Mouse (Mus musculus): ENCODE measurements around the gene Atf5.

Gene Atf5

DNA sequence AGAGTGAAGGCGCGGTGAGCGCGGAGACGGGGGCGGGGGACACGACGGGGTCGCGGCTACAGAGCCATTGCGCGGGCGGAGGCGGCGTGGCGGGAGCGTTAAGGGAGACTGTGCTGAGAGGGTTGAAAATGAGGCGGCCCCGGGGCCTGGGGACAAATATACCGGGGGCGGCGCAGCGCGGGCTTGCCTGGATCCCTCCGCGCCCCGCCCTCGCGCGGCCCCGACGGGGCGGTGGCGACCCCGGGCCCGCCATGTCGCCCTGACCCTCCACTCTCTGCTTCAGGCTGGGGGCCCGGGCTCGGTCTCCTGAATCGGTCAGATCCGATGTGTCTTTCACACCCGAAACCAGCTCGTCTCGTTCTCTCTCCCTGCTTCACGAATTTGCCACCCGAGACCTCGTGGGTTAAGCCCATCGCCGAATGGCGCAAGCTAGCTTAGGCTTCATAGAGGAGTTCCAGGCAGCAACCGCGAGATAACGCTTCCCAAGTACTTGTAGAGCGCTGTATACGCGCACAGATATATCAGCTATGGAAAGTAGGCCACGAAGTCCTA is at the start of gene Atf5:
Gene Atf5, minus strand, starts transcription at position 189 of the 552 bp plus-strand sequence.
- in situ Hi-C loops (cut with MboI) = loop anchor here (10.0 kb wide), 1 partner anchor 72 kb away; the partner anchor contains the start of gene Vrk3

DNA sequence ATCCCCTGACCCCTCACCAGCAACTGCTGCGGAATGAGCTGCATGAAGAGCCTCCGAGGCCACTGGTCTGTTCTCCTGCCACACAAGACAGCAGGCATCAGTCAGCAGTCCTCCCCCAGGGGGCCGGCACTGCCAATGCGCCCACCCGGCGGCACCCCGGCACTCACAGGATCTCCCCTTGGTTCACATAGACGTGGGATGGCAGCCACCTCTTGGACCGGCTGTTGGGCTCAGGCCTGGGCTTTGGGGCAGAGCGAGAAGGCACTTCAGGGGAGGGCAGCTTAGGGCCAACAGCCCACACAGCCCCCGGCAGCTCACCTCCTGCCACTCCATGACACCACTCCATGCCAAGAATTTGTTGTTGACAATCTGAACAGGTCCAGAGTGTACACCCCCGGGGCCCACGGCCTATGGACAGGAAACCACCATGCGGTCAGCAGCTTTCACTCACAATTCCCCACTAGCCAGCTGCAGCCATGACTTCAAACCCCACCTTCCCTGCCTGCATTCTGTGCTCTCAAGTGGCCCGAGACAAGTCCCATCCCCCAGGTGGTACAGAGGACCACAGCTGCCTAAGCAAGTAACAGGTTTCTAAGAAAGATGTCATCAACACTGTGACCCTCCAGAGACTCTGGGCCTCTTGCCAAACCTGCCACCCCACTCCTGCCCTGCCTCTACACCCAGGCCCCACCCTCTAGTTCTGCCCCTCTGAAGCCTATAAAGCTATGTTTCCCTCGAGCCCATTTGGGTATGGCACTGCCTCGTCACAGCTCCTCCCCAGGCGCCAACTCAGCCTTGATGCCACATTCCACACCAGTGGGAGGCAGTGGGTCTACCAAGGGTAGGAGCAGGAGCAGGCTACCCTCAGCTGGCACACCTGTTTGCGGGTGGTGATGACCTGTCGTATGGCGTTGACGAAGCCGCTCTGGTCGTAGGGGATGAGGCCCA is 48.4 kb upstream of the Atf5 start:
- in situ Hi-C loops (cut with MboI) = no loop called here

DNA sequence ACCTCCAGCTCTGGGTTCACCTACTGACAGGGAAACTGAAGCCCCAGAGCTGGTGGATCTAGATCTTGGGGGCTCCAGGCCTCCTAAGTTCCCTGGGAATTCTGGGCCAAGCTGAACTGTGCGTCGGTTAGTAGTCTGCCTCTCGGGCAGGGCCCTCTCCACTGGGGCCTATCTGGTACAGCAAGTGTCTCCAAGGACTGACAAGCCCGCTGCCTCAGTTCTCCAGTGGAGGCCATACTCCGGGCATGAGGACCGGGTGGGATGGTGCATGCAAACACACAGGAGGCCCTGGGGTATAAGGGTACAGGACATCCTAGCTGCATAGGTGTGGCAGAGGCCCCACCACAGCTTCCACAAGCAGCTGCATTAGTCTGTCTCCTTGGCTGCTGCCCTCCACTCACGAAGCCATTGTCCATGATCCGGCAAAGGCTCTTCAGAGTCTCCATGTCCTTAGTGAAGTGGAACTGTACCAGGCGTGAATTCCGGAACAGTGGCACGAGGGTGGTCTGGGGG is 47.6 kb upstream of the Atf5 start:
- in situ Hi-C loops (cut with MboI) = no loop called here

DNA sequence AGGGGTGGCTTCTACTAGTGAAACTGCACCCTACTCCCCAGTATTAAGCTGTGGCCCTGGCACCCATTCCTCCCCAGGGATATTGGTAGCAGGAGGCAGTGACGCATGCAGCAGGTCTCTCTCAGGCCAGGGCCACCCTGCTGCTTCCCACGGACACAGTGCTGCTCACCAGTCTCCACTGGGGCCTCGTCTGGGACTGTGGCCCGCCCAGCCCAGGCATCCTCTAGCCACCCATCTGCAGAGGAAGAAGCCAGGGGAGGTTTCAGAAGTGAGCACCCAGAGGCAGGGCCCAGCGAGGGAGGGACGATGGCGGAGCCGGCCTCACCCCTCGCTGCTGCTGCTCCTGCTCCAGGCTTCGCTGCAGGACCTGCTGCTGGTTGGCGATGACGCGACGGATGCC is 46.8 kb upstream of the Atf5 start:
- in situ Hi-C loops (cut with MboI) = no loop called here

DNA sequence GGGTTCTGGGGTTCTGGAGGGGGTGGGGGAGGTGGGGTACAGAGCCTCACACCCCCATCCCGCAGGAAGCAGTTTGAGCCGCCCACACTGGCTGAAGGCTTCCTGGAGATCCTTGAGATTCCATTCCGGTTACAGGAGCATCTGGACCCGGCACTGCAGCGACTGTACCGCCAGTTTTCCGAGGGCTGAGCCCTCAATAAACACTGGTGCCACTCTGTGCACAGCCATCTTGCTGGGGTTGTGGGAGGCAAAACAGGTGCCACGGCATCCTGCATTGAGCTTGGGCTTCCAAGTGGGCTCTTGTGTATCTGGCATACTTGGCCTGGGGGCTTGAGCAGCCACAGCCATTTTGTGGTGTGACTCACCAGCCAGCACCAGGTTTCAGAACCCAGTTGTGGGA is 46.0 kb upstream of the Atf5 start:
- in situ Hi-C loops (cut with MboI) = no loop called here

DNA sequence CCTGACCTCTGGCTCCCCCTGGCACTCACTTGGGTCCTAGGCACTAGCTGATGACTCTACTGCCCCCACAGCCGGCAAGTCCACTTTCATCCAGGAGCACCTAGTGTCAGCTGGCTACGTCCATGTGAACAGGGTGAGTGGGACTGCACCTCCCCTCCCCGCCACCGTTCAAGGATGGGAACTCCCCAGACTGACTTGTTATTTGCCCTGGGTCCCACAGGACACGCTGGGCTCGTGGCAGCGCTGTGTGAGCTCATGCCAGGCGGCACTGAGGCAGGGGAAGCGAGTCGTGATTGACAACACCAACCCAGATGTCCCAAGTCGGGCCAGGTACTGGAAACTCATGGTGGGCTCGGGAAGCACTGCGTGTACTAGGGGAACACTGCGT is 45.0 kb upstream of the Atf5 start:
- in situ Hi-C loops (cut with MboI) = no loop called here

DNA sequence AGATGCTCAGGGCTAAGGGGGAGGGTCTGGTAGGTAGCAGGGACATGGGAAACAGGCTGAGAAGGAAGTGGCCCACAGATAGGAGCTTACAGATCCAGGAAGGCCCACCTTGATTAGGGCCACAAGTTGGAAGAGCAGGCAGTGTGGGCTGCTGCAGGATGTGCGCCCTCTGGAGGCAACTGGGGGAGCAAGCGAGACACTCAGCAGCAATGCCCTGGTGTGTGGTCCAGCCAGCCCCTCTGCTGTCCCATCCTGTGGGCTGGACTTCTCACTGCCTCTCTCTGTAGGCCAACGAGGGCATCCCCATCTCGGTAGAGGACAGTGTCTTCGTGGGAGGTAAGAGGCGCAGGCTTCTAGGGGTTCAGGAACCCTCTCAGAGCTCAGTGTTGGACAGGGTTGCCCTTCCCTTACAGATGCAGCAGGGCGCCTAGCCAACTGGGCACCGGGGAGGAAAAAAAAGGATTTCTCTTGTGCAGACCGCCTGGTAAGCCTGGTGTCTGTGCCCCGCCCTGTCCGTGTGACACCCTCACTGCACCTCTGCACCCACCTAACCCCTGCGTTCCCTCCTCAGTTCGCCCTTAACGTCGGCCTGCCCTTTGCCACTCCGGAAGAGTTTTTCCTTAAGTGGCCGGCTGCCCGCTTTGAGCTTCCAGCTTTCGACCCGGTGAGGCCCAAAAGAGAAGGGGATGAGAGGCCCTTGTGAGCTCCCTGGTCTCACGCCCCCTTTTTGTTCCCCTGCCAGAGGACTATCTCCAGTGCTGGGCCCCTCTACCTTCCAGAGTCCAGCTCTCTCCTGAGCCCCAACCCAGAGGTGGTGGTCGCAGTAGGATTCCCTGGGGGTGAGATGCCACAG is 44.3 kb upstream of the Atf5 start:
- in situ Hi-C loops (cut with MboI) = no loop called here

DNA sequence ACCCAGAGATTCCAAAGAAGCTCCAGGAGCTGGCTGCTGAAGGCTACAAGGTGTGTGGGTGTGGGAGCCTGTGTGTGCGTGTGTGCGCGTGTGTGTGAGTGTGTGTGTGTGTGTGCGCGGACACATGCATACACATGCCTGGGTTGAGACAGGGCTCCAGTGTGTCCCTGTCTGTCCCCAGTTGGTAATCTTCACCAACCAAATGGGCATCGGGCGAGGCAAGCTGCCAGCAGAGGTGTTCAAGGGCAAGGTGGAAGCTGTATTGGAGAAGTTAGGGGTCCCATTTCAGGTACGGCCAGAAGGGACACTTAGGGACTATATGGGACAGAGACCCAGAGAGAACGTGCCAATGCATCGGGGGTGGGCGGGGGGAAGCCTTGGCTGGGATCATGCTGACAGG is 43.4 kb upstream of the Atf5 start:
- in situ Hi-C loops (cut with MboI) = no loop called here

DNA sequence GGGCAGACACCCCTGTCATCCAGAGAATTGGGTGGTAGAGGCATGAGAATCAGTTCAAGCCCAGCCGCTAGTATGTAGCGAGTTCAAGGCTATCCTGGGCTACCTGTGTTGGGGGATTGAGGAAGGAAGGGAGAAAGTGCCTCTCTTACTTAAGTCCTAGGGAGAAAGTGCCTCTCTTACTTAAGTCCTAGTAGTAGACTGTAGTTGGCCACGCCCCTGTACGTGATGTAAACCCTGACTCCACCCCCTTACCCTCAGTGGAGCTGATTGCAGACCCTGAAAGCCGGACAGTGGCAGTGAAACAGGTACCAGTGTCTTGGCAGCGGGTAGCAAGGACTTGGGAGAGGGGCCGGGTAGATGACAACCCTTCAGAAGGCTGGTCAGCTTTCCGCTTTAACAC is 41.4 kb upstream of the Atf5 start:
- in situ Hi-C loops (cut with MboI) = no loop called here

DNA sequence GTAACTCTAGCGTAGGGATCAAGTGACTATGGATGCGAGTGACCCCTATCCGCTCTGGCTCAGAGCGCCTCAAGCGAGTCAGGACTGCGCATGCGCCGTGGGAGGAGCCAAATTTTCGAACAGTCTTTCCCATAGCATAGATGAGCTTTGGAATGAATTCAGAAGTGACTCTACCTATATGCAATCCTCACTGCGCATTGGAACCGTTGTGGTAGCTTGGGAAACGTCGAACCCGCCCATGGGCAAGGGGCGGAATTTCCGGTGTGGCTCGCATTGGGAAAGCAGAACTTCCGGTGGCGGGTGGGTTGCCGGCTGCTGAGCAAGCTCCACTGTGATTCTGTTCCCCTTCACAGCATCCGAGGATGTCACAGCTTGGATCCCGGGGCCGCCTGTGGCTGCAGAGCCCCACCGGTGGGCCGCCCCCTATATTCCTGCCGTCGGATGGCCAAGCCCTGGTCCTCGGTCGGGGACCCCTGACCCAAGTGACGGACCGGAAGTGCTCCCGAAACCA is 40.6 kb upstream of the Atf5 start, which contains the start of gene Pnkp:
Gene Pnkp, plus strand, starts transcription at position 98 of the 511 bp plus-strand sequence.
- in situ Hi-C loops (cut with MboI) = no loop called here

DNA sequence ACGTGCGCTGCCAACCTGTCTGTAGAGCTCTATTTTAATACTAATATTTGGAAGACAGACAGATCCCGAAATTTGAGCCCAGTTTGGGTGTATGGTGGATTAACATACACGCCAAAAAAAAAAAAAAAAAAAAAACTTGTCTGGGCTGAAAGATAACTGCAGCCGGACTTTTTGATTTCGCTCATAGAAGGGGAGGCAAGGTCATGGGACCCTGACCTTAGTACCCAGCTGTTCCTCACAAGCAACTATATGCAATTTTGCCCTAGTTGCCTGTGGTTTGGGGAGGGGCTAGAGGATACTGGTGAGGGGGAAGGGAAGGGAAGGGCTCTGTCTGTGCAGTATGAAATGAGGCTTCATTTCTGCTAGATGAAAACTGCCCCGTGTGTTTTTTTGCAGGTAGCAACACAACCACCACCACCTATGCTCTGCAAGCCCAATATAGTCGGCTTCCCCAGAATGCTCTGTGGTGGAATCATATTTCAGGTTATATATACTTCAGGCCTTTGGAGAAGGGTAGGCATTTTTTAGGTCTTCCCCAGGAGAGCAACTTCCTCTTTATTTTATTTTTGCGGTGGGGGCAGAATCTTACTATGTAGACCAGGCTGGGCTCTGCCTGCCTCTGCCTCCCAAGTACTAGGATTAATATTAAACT is 39.9 kb upstream of the Atf5 start:
- in situ Hi-C loops (cut with MboI) = no loop called here

DNA sequence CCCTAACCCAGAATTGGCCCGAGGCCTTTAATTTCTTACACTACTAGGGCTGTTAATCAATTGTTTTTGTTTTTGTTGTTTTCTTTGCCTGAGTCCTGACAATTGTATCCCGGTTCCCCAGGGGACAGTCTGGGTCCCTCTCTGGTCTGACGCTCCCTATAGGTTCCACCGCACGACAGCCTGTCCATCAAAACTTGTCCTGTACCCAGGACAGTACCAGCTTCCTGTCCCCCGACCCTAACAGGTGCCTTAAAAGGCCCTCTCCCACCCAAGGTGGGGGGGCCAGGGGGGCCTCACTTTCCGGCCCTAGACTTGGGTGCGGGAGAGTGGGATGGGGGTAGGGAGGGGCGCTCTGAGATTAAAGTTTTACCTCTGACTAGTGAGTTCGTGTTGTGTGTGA is 38.6 kb upstream of the Atf5 start:
- in situ Hi-C loops (cut with MboI) = no loop called here

DNA sequence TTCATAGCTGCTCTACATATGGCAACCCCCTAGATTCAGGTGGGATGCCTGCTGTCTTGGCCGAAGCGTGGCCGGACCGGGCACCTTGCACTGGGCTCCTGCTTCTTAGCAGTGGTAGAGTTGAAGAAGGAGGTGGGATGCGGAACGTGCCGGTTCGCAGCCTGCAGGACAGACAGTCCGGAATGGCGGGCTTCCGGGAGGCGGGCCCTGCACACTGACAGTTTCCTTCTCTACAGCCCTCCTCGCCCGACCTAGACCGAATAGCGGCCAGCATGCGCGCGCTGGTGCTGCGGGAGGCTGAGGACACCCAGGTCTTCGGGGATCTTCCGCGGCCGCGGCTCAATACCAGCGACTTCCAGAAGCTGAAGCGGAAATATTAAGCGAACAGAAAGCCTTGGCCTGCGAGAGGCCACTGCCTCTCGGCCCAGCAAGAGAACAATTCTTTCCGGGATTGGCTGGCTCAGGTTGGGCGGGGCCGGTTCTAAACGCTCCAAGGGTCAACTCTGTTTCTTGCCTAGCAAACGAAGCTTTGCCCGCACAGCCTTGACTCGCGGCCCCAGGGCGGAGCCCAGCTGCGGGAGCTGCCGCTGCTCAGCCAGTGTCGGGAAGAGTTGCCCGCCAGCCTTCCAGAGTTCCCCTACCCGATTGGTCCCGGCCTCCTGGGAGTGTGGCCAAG is 38.0 kb upstream of the Atf5 start:
- in situ Hi-C loops (cut with MboI) = no loop called here

DNA sequence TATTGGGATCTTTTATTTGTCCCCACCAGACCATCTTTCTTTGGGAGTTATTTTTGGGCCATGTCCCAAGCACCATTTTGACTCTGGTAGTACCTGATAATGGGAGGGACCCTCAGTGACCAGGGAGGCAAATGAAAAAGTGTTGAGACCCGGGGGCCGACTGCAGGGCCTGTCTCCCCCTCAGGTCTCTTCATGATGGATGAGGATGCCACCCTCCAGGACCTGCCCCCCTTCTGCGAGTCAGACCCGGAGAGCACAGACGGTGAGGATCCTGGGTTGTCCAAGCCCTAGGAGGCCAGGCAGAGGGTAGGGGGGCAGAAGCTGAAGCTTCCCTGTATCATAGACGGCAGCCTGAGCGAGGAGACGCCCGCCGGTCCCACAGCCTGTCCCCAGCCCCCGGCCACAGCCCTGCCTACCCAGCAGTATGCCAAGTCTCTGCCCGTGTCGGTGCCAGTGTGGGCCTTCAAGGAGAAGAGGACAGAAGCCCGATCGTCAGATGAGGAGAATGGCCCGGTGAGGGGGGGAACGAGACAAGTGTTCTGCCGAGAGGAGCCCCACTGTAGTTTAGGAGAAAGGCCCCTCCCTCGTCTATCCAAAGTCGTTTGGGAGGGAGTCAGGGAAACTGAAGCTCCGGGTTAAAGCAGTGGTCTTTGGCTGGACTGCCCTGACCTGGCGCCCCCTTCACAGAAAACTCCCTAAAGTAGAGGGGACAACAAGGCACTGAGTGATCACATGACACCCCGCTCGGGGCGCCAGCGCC is 37.3 kb upstream of the Atf5 start:
- in situ Hi-C loops (cut with MboI) = no loop called here

DNA sequence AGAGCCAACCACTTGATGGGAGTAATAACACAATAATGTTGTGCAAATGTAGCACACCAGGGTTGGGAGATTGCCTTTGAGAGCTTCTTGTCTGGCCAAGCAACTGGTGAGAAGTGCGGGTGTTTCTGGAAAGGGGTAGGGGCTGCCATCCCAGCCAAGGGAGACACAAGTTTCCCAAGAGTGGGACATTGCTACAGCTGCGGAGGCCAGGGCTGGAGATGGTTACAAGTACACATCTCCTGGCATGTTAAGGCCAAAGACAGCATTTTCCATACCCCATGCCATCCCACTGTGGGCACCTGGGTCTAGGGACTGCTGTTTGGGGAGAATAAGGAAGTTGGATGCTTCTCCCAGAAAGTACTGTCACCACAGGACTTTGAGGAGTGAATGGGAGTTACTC is 36.6 kb upstream of the Atf5 start:
- in situ Hi-C loops (cut with MboI) = no loop called here

DNA sequence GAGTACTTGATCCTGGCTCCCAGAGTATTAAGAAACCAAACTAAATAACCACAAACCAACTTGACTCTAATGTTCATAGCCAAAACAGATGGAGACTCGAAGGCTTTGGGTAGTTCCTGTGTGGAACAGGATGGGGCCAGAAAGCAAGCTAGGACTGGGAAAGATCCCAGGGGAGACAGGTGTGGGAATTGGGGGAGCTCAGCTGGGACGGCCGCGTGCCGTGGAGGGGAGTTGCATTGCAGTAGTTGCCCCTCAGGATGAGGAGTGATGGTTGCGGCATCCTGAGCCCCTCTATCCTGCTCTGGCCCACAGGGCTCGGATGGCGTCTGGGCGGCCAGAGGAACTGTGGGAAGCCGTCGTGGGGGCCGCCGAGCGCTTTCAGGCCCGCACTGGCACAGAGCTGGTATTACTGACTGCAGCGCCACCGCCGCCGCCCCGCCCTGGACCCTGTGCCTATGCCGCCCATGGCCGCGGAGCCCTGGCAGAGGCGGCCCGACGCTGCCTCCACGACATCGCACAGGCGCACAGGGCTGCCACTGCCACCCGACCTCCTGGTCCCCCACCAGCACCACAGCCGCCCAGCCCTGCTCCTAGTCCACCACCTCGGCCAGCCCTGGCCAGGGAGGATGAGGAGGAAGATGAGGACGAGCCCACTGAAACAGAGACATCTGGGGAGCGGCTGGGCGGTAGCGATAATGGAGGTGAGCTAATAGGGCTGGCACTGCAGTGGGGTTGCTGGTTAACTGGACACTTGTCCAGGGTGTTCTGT is 36.0 kb upstream of the Atf5 start:
- in situ Hi-C loops (cut with MboI) = no loop called here

DNA sequence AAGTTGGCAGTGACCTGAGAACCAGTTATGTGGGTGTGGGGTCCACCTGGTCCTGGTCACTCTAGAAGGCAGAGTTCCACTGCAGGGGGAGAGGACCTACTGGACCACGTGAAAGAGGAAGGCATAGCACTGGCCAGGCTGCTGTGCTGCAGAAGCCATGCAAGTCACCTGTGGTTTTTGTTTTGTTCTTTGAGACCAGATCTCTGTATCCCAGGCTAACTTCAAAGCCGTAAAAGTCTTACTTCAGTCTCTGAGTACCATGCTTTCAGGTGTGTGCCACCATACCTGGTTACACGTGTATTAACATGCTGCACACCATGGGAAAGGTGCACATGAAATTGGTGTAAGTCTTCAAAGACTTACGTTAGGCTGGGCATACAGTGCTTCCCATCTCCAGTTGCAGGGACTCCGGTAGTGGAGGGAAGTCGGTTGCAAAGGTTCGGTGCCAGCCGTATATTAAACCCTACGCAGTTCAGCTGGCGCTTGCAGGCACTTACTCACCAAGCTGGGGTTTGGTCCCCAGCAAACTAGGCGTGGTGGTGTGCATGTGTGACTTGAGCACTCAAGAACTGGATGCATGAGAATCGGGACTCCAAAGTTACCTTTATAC is 35.3 kb upstream of the Atf5 start:
- in situ Hi-C loops (cut with MboI) = no loop called here

DNA sequence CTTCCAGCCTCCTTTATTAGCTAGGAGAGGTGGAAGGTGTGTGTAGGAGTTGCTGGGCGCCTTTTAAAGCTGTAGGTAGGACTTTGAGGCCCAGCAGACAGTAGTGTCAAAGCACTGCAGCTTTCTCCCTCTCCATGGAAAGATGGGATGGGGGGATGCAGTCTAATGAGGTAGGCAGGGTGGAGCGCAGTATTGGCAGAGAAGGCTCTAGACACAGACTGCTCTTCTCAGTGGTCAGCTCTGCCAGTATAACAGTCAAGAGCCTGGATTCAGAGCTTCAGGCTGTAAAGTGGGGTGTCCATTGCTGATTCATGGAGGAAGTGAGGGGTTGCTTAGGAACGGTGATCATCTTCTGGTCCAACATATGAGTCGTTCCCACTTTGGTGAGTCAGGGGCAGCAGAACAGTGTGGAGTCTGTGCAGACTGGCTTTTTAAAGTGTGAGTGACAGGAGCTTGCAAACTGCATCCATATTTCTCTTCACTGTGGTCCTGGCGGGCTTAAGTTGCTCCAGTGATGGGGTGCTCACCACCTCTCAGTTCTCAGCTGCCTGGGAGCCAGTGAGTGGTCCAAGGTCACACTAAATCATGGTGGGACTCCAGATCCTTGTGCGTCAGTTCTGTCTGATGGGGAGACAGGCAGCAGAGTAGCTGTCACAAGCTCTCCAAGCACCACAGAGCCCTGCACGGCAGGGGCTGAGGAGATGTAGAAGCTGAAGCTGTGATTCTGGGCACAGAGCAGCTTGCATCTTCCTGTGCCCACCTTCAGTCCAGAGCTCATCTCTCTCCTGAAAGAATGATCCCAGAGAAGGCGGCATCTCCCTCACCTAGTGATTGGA is 34.5 kb upstream of the Atf5 start:
- in situ Hi-C loops (cut with MboI) = no loop called here

All from mature B cell (primary cell).